Mouse (Mus musculus) retina, postnatal 1 day (tissue): Measurements from ENCODE around the gene Col4a2.

ENCODE experiments used
- DNase-seq: peaks from one replicate; pipeline ENCODE4 v3.0.0-alpha.2; 2012

The Col4a2 gene

DNA sequence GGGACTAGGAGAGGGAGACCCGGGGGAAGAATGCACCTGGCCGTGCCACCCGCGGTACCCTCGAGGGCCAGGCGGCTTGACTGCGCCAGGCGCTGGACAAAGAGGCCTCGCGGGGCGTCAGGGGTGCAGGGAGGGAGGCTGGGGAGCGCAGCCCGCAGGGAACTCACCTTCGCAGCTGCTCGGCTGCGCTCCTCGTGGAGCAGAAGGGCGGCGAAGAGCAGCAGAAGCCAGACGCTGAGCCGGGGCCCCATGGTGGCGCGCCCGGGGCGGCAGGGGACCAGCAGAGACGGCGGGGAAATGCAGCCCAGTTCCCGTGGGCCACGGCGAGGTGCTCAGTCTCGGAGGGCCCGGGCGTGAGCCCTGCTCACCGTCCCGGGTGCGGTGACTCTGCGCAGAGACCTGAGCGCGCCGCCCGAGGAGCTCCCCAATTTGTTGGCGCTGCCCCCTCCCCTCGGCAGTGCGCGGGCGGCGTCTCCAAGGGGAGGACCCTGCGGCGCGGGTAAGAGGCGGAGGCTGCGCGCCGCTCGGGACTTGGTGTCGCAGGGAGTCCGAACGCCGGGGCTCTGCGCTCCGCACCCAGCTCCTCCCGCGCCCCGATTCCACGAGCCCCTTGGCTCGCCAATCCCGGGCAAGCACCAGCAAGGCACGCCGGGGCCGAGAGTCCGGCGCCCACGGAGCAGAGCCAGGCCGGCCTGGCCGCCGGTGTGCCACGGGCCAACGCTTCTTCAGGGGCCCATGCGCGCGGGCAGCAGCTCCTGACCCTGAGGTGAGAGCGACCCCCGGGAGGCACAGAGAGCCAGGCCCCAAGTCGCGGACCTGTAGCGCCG lies at the start of gene Col4a2, which contains the start of gene Col4a1:
Gene Col4a2 (plus strand): TSS at position 457 of the 827 bp plus-strand sequence.
Gene Col4a1 (minus strand): TSS at position 478 of the 827 bp plus-strand sequence.
- peak; percentile 83 for DNase-seq

DNA sequence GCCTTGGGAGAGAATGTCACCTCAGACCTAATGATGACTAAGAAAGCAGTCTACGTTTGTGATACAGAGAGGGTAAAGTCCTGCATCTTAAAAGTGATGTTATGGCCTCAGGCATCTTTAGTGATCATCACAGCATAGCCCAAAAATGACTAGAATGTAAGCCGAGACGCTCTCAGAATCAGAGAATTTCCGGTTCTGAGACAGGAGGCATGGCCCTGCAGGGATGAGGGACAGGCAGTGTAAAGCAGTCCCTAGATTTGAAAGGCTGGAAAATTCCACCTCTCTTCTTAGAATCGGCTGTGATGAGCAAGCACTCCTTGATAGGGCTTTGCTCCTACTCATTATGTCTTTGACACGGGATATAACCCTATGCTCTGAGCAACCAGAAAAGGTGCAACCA lies 48.8 kb upstream of the Col4a2 start:
- no peak for DNase-seq

DNA sequence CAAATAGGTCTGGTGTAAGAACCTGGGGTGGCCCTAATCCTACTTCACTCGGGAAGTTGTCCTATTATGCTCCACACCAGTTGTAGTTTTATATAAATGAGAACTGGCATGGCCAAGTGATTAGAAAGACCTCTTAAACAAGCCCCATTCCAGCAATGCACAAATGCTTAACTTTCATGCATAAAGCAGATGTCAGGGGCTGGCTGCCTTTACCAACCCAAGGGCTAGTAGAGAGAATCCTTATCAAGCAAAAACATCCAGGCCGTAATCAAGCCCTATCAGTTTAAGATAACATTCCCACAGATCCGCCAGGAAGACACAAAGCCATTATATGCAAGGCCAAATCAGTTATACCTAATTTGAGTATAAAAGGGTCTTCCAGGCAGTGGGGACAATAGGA lies 46.6 kb upstream of the Col4a2 start:
- no peak for DNase-seq

DNA sequence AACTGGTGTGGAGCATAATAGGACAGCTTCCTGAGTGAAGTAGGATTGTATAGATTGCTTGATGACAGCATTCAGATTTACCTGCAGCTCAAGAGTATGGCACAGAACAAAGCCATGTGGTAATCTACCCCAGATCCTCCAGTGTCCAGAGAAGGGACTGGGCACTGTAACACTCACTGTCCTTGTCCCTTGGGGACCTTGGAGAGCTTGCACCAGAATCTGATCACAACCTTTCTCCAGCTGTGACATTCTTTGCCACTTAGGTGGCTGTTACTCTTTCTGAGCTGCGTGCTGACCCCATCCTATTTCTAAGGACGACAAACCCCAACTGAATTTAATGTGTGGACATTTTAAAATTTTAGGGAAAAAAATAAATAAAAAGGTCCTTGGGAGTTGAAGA lies 46.1 kb upstream of the Col4a2 start:
- DNase-seq, result no peak

DNA sequence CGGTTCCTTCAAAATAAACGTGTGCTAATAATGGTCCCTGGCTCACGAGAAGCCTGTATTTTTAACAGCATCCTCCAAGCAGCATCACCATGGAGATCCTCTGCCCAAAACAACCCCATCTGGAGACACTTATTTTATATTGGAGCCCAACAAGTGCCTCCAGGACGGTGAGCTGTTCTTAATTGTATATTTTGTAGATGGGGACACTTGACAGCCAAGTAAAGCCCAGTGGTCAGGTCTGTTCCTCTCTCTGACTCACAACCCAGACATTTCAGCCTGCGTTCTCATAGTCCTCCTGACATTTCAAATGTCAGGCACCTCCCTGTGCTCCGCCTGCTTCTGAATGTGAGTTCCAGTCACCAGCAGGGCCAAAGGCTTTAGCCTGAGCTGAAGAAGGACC lies 43.9 kb upstream of the Col4a2 start:
- DNase-seq, result no peak

DNA sequence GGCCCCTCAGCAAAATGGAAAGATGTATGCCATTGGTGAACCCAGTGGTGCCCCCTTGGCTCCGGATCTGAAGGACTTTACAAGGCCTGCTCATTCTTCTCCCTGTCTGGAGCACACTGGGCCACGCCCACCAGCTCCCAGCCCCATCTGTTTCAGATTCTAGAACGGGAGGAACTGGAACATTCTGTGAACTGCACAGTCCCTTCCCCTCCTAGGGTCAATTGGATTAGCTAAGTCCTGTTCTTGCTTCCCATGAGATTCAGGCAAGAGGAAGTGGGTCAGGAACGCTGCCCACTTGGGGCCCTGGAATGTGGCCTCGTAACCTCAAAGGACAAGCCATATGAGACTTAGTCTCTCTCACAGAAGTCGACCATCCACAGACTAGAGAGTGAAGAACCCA lies 41.8 kb upstream of the Col4a2 start:
- DNase-seq, result no peak

DNA sequence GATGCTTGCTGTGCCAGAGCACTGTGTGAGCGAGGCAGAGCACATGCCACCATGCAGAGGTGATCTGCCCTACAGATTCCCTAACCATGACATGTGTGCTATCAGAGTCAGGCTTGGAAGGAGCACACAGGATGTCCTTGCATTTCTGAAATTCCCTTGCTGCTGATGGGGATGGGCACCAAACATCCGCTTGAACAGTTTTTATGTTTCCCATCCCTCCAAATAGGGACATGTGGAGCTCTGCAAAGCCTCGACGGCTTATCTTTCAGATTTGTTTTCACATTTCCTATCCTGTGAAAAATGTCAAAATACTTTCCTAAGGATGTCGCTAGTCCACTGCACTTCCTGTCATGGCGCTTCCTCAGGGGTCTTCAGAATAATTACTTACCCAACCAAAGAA lies 40.4 kb upstream of the Col4a2 start:
- no peak for DNase-seq

DNA sequence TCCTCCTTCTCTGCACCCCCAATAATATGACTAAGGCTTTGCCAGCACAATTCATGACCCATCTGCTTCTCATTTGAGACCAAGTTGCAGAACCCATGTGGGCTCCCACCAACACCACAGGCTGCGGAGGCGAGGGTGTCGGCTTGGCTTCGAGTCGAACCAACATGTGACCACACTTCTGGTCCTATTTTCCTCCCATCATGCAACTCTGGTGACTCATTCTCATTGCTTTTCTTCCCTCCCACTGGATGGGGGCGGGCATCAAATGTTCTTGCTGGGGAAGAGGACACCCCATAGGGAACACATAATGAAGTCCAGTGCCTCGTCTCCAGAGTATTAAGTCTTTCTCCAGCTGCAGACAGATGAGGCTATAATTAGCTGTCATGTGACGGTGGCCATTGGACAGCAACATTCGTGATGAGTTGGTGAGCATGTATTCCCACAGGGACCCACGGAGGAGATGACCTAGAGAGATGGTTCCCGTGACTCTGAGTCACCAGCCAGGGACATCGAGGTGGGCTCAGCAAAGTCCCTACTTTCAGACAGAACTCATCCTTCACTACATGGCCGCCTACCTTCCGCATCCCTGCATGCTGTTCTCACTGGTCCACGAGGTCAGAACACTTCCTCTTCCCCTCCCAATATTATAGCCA lies 39.0 kb upstream of the Col4a2 start:
- DNase-seq, result no peak

DNA sequence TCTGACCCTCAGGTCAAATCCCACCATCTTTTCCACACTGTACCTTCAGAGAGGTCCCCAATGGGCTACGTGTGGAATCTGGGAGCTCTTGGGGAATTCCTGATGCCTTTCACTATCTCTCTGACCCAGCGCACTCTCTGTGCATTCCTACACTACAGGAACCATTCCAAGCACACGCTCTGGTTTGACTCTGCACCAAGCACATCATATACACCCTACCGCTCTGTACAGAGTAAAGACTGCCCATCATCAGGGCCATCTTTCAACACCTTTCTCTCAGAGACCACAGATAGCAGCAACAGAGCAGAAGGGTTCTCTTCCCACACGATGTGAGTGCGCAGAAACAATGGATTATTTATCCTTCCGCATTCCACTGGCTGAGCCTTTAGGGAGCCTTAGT lies 38.2 kb upstream of the Col4a2 start:
- no peak for DNase-seq

DNA sequence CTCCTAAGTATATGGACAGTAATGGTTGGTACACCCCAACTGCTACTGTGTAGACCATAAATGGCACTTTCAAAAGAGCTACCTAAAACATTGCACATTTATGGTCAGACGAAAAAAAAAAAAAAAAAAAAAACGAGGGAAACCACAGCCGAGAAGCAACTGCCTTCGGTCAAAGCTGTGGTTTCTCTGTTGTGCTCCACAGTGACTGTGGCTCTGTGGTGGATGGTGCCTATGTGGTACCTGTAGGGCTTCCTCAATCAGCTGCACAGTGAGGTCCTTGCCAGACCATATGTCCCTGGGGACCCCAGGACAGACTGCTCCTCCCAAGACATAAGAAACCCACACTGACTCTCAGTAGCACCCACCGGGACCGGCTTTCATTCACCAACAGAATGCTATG lies 36.3 kb upstream of the Col4a2 start:
- no peak for DNase-seq

DNA sequence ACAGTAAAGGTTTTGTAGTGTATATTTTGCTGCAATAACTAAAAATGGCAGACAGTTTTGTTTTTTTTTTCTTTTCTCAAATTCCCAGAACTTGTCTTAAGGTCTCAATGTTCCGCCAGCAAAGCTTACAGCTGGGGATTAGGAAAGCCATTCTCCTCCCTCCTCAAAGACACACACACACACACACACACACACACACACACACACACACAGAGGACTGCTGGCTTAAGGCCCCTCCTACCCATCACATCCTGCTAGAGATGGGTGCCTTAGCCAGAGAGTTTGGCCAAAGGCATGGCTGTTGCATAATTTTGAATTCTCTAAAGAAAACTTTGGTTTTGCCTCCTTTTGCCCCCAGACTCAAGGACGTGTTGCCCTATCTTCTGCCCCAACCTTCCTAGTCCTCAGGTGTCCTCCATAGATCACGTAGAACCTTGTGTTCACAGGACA lies 35.0 kb upstream of the Col4a2 start:
- no peak for DNase-seq

DNA sequence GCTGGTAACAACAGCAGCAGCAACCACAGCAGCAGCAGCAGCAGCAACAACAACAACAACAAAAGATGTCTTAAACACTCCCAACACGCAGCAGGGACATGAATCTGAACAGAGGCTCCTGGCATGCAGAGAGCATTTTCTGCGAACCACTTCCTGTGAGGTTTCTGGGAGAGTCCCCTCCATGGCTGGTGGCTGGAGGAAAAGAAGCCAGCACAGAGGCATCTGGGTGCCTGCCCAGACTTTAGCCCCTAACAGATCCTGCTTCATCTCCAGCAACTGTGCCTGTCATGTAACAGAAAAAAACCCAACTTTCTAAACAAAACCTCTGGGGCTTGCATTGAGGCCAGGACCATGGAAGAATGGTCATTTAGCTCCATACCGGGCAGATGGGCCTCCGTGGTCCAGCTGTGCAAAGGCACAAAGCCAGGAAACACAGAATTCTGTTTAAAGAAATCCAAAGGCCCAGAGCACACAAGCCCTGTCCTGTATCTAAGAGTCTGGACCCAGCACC lies 34.4 kb upstream of the Col4a2 start:
- no peak for DNase-seq

DNA sequence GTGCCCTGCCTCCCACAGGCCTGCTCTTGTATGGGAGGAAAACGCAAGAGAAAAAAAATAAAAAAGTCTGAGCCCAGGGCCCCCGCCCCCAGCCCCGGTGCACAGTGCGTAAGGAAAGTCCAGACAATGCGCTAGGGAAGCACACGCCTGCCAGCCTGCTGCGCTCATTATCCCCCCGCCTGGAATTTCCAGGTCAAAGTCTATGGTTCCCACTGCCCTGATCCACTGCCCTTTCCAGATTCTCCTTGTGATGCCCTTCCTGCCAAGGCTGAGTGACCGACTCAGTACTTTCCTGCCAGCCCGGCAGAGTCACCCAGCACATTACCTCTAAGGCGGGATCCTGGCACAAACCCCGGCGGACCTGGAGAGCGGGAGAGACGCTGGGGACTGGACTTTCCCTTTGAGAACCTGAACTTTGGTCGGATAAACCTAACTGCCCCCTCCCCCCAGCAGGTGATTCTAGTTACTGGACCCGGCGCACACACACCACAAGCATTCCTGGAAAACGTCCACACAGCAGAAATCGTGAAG lies 33.2 kb upstream of the Col4a2 start:
- DNase-seq, result peak; percentile 81

DNA sequence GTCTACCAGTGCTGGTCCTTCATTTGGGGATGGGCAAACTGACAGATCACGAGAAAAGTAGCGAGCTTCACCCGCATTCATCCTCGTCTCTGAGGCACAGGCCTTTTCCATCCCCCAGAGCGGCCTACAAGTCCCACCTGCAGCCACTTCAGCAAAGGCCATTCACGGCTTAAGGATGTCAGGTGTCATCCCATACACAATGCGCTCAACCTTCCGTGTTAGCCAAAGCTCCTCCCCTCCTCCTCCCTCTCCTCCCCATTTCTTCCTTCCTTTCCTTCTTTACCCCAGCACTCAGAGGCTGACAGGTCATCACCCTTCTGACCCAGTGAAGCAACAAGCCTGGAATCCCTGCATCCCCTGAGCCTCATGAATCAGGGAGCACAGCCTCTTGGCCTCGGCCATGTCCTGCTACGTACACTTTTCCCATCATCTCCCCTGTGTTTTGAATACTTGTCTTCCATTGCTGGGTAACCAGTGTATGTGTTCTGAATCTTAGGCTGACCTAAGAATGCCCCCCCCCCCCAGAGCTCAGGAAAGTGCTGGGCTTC lies 31.8 kb upstream of the Col4a2 start:
- DNase-seq, result no peak

DNA sequence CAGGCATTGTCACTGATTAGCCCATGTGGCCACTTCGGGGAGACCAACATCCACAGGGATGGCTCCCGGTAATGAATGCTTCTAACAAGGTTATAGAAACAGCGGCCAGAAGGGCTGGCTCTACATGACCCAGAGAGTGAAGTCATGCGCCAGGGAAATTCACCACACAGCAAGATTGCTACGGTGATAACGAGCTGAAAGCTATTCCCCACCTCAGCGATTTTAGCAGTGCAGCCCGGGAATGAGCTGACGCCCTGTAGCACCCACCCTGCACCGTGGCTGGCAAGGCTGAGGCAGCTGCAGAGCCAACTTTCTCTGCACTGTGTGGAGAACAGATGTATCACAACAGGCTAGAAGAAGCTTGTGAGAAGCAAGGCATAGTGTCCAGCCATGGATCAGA lies 30.5 kb upstream of the Col4a2 start:
- DNase-seq, result no peak

DNA sequence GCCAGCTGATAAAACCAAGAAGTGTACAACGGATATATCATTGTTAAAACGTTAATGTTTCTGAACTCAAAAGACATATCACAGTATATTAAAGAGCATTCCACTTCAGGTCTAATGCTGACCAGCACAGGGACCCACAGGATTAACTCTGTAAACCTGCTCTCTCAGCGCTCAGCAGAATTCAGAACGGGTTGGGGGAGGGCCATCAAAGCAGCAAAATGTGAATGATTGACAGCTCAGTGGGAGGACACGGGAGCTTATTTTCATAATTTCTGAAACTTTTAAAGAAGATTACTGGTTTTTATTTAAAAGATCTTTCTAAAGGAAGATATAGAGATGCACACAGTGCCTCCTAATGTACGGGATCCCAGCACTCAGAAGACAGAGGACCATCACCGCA lies 29.9 kb upstream of the Col4a2 start:
- DNase-seq, result no peak

DNA sequence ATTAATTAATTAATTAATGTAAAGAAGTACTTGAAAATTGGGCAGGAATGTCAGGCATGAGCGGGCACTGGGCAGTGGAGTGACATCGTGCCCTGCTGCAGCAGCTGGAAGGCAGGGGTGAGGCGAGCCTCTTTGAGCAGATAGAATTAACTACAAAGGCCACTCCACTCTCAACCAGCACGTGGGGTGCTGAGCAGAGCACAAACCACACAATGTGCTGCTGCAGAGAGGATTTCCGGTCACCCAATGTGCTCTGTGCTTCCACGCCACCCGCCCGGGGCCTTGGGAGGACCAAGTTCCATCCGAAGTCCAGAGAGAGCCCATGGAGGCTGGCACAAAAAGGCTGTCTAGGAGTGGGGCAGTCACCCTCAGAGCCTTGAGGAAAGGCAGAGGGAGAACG lies 29.4 kb upstream of the Col4a2 start:
- peak; percentile 78 for DNase-seq

DNA sequence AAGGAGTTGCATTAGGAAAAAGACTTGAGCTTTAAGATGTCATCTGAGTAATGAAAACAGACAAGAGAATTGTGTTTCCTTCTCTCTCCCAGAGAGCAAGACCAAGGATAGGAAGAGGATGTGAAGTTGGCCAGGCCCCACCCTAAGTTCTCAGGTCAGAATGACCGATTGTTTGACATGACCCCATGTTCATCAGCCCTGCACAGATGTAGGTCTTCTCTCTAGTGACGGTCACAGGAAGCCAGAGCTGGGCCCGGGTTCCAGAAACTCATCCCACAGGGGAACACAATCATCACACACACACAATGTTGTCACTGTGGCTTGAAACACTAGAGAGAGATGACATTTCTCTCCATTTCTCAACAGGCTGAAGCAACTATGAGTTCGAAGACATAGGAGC lies 27.2 kb upstream of the Col4a2 start:
- DNase-seq, result no peak

DNA sequence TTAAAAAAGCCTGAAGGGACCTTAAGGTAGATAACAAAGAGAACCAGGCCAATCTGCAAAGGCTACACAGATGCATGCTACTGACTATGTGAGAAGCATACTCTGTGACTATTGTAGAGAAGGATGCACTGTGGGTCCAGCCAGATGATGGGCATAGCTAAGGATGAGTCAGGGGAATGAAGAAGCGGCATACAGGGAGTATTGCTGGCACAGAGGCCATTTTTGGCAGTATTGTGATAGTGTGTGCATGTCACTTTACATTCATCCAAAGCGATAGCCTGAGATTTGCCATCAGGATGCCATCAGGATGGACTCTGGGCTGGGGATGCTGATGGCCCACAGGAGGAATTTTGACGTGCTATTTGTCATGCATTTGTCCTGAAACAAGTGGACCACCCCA lies 25.5 kb upstream of the Col4a2 start:
- no peak for DNase-seq

DNA sequence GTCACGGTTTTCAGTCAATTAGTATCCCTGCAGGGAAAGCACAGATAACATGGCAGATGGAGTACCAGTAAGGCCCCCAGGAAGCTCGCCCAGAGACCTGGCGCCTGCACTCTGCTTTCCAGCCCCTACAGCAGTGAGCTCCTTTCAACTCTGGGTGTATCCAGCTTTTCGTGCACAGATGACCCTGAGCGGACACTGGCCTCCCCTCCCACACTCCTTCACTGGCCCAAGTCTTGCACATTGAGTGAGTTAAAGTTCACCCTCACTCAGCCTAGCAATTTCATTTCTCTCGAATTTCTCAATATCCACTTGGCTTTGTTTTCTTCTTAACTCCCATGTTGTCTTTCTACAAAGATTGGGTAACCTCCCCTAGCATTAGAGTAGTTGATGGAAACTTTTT lies 24.3 kb upstream of the Col4a2 start:
- DNase-seq, result no peak

DNA sequence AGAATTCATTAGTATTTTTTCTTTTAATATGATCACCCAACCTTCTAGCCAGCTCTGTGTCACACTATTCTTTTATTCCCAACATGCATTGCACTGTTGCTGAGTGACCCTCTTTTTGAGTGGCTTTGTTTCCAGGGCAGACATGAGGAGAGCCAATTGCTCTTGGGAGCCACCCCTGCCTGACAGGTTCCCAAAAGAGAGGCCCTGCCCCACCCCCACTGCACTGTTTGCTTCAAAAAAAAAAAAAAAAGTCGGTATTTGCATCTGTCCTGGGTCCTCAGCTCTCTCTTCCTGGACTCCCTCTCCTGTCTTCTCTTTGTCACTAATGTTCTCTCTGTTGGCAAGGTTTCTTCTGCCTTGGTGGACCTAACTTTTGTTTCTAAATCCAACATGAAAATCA lies 22.1 kb upstream of the Col4a2 start:
- no peak for DNase-seq

DNA sequence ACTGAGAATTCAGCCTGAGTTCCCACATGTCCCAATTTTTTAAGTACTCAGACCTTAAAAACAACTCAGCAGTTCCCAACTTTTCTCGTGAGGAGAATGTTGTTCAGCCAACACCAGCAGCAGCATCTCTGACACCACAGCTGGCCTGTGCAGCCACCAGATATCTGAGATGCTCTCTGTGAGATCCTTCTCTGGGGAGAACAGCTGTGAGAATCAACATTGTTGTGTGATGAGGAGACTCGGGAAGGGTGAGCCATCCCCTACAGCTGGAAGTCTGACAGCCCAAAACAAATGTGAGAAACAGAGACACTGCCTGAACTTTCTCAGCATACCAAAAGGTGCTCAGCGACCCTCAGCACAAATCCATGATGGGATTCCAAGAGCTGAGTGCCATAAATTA lies 20.0 kb upstream of the Col4a2 start:
- no peak for DNase-seq

DNA sequence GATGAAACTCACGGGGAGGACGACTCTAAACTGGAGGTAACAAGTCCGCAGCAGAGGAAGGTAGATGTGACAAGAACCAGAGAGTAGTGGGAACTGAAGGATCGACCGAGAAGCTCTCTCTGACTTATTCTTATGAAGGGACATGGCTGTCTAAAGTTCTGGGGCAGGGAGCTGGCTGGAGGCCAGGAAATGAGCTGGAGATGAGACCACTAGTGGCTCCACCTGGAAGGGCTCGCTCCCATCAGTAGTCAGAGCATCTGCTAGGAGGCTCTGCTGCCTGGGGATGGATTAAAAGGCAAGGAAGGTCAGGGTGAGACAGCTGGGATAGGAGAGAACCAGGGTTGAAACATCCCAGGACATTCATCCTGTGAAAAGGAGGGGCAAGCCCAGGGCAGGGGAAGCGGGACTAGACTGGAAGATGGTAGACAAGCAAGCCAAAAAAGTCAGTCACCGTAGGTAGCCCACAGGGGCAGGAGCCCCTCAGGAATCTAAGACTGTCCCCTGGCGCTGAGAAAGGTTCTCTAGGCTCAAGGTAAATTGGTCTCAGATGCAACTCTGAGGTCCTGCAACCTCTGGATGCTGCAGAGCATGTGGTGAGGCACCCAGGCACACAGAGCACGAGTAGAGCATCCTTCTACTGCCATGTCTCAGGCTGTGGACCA lies 16.2 kb upstream of the Col4a2 start:
- DNase-seq, result no peak
